Mouse (Mus musculus) ES-E14 (cell line): ENCODE measurements around the gene Mrpl38. TPM values are rescaled to one million over a fixed set of nuclear protein-coding genes. Genes with fewer than 3 reads are reported as not detected.

Experiments used
- DNase-seq: peaks from one replicate; pipeline ENCODE4 v3.0.0-alpha.2; 2013; ENCODE audit warnings: low read depth, low spot score
- H3K27ac ChIP-seq: 2 replicates; pipeline ENCODE4 v1.5.1; 2012; ENCODE audit warnings: low read depth, mild to moderate bottlenecking, low read length, moderate library complexity, mixed read lengths; ENCODE audit not compliant: poor library complexity, insufficient read depth, severe bottlenecking
- H3K36me3 ChIP-seq: 2 replicates; pipeline ENCODE4 v1.6.1; 2012; ENCODE audit warnings: mild to moderate bottlenecking, low read length, moderate library complexity, mixed read lengths; ENCODE audit not compliant: control insufficient read depth, poor library complexity, insufficient read depth, severe bottlenecking
- H3K4me1 ChIP-seq, 2 experiments: fragments of 150-350 bp in 1 of 2; sonication (generic) in 1 of 2; 2 replicates each; pipeline ENCODE4 v1.6.1; 2012; ENCODE audit warnings: low read length in 2 of 2, mild to moderate bottlenecking in 1 of 2, mixed read lengths in 1 of 2; ENCODE audit not compliant: control insufficient read depth in 2 of 2, insufficient read depth in 2 of 2, poor library complexity in 1 of 2
- H3K4me3 ChIP-seq, 2 experiments: fragments of 150-350 bp in 1 of 2; sonication (generic) in 1 of 2; 2 replicates each; pipeline ENCODE4 v1.5.1; 2012; ENCODE audit warnings: low read length in 2 of 2, low read depth in 1 of 2, mild to moderate bottlenecking in 1 of 2, mixed read lengths in 1 of 2; ENCODE audit not compliant: insufficient read depth in 1 of 2, poor library complexity in 1 of 2, severe bottlenecking in 1 of 2
- H3K9ac ChIP-seq: 2 replicates; pipeline ENCODE4 v1.6.1; 2012; ENCODE audit warnings: low read depth, mild to moderate bottlenecking, low read length, mixed read lengths; ENCODE audit not compliant: poor library complexity, insufficient read depth, severe bottlenecking
- H3K9me3 ChIP-seq: fragments of 150-350 bp; sonication (generic); 2 replicates; pipeline ENCODE4 v1.6.1; 2012; ENCODE audit warnings: low read depth, mild to moderate bottlenecking, low read length; ENCODE audit not compliant: control insufficient read depth, insufficient read depth
- CHD2 ChIP-seq: IDR thresholded peaks from 2 replicates; pipeline ENCODE4 v1.6.1; 2014; ENCODE audit warnings: mild to moderate bottlenecking, low read depth, low read length, inconsistent platforms
- HCFC1 ChIP-seq: IDR thresholded peaks from 2 replicates; pipeline ENCODE4 v1.6.1; 2012; ENCODE audit warnings: low read length, inconsistent platforms, borderline replicate concordance; ENCODE audit not compliant: insufficient read depth
- MAFK ChIP-seq: IDR thresholded peaks from 2 replicates; pipeline ENCODE4 v1.6.1; 2014; ENCODE audit warnings: mild to moderate bottlenecking, low read depth, low read length, inconsistent platforms; ENCODE audit not compliant: insufficient read depth
- ZC3H11A ChIP-seq: IDR thresholded peaks from 2 replicates; pipeline ENCODE4 v1.6.1; 2012; ENCODE audit warnings: low read depth, mild to moderate bottlenecking, inconsistent platforms, low read length, borderline replicate concordance
- ZNF384 ChIP-seq: IDR thresholded peaks from 2 replicates; pipeline ENCODE4 v1.6.1; 2012; ENCODE audit warnings: low read depth, low read length, inconsistent platforms
- in situ Hi-C, 2 experiments: fragments of 600-800 bp; cut with MboI; formaldehyde crosslinking; loops; one replicate each; pipeline ENCODE4 v1.15.1; 2025; ENCODE audit warnings: low sequenced_read_pairs in 2 of 2, inconsistent platforms in 1 of 2; ENCODE audit not compliant: unreplicated experiment in 2 of 2
- total RNA-seq: library from RNA; depleted of rRNA; stranded (reverse); fragments of 300-350 nt; gene quantifications from 2 replicates; pipeline ENCODE4 v1.2.3, GENCODE M21; 2012

Mrpl38 gene
- total RNA-seq, 1 experiment = 81.3 TPM

GRCm38 (mm10) chr11:116143468-116143867 is 4.8 kb upstream of the Mrpl38 start:
- DNase-seq = no peak
- TF ChIP-seq CHD2 (no peak), ZNF384 (no peak), MAFK (no peak), HCFC1 (no peak), ZC3H11A (no peak)
- Histone ChIP-seq H3K9ac (no peak overlapping the region), H3K4me3 (no peak overlapping the region), H3K9me3 (no peaks in the 10 kb centered on the region), H3K36me3 (peaks cover 7% of the 10 kb centered on the region; the same call in 1 of the 2 replicates), H3K4me1 (peaks cover 1 to 28% of the 10 kb centered on the region in 2 experiments; a peak in 2 of 4 replicates), H3K27ac (no peak overlapping the region)
- in situ Hi-C loops = no loop called here

GRCm38 (mm10) chr11:116142211-116142991 is 3.7 kb upstream of the Mrpl38 start:
- peak overlapping the region; percentile 63 for H3K9ac ChIP-seq
- H3K27ac ChIP-seq = peak overlapping the region; percentile 86
- DNase-seq = no peak
- peak; percentile 95 for TF ChIP-seq MAFK
- TF ChIP-seq ZNF384 = no peak
- no peak for TF ChIP-seq HCFC1
- no peak for TF ChIP-seq CHD2
- no peak for TF ChIP-seq ZC3H11A
- in situ Hi-C loops = no loop called here
- peaks cover 1% of the 10 kb centered on the region; the same call in 1 of the 2 replicates for H3K36me3 ChIP-seq
- H3K4me3 ChIP-seq = peak overlapping the region in 1 of 2 experiments; percentile 31; a peak in 2 of 4 replicates
- H3K9me3 ChIP-seq = no peaks in the 10 kb centered on the region
- peaks cover 1 to 28% of the 10 kb centered on the region in 2 experiments; a peak in 2 of 4 replicates for H3K4me1 ChIP-seq

DNA sequence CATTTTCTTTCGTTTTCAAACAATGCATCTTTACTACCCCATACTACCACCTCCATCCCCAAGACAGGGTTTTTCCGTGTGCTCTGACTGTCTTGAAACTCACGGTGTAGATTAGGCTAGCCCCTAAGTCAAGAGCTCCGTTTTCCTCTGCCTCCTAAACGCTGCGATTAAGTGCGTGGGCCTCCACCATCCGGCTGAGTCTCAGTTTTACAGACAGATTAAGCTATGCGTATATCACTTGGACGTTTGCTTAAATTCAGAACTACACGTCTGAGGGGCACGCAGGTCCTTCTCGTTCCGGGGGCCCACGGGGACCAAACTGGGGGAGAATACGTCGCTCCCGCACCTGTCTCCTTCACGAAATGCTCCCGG is 586 bp downstream of the Mrpl38 start:
- DNase-seq = no peak
- Histone ChIP-seq H3K4me1 (peaks cover 3 to 18% of the 10 kb centered on the region in 2 experiments; a peak in 2 of 4 replicates), H3K27ac (peak overlapping the region; percentile 72; the same call in 1 of the 2 replicates), H3K9ac (peak overlapping the region; percentile 98), H3K36me3 (peaks cover 24% of the 10 kb centered on the region), H3K9me3 (no peaks in the 10 kb centered on the region), H3K4me3 (peak overlapping the region; percentile 94 to 98)
- no peak for TF ChIP-seq HCFC1
- TF ChIP-seq CHD2 = no peak
- no peak for TF ChIP-seq ZNF384
- in situ Hi-C loops = no loop called here

- no peak overlapping the region for H3K27ac ChIP-seq
- no peak for TF ChIP-seq HCFC1
- no peak for TF ChIP-seq ZC3H11A
- TF ChIP-seq MAFK = no peak
- TF ChIP-seq CHD2 = no peak
- TF ChIP-seq ZNF384 = no peak
- no peak overlapping the region for H3K9ac ChIP-seq
- H3K4me3 ChIP-seq = no peak overlapping the region
- in situ Hi-C loops = no loop called here
- peaks cover 39% of the 10 kb centered on the region for H3K36me3 ChIP-seq
- H3K4me1 ChIP-seq = peaks cover 3 to 17% of the 10 kb centered on the region in 2 experiments; a peak in 2 of 4 replicates
- DNase-seq = no peak
- no peaks in the 10 kb centered on the region for H3K9me3 ChIP-seq
These were observed 4.5 kb downstream of the Mrpl38 start for GRCm38 (mm10) chr11:116134171-116134570.
